Mouse (Mus musculus) lung, postnatal 0 days (tissue): ENCODE measurements around the gene Crim1.

Experiments used
- CTCF ChIP-seq: IDR thresholded peaks from 2 replicates; pipeline ENCODE4 v1.5.1; 2016; ENCODE audit warnings: antibody characterized with exemption, mild to moderate bottlenecking
- EP300 ChIP-seq: IDR thresholded peaks from 2 replicates; pipeline ENCODE4 v1.6.1; 2016; ENCODE audit warnings: antibody characterized with exemption, mild to moderate bottlenecking, control low read depth

- no peak for TF ChIP-seq EP300
- TF ChIP-seq CTCF = no peak
Measured at GRCm38 (mm10) chr17:78406854-78407253, 206.8 kb downstream of the Crim1 start.
